Mouse (Mus musculus) thymus, adult 2 months (tissue): Measurements from ENCODE around the gene Suclg2.

Source experiments
- CTCF ChIP-seq: fragments of 200-500 bp; IDR thresholded peaks from 2 replicates; pipeline ENCODE4 v1.5.1; 2012; ENCODE audit warnings: mild to moderate bottlenecking, control low read depth, low read length, moderate library complexity, borderline replicate concordance; ENCODE audit not compliant: control insufficient read depth, poor library complexity, insufficient read depth; ENCODE audit errors: extremely low read depth
- POLR2A ChIP-seq: fragments of 200-500 bp; IDR thresholded peaks from 2 replicates; pipeline ENCODE4 v1.6.1; 2012; ENCODE audit warnings: mild to moderate bottlenecking, low read length, control low read depth, moderate library complexity; ENCODE audit not compliant: control insufficient read depth, poor library complexity, insufficient read depth; ENCODE audit errors: extremely low read depth

DNA sequence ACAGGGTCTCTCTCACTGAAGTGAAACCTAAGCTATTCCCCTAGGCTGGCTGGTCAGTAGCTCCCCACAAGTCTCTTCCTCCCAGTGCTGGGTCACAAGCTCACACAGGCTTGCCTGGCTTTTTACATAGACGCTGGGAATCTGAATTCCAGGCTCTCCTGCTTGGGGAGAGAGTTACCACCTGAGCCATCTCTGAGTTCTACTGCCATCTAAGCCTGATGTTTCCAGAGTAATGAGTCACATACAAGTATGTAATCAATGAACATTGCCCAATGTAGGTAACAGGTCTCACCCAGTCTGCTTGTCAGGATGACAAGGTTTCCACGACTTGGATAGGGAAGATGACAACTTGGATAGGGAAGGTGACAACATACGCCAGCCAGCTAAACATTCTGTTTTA lies 1.5 kb downstream of the Suclg2 start:
- no peak for TF ChIP-seq CTCF
- no peak for TF ChIP-seq POLR2A
